Mouse (Mus musculus) megakaryocyte, embryonic 14.5 days (primary cell): ENCODE measurements at regions not wholly inside any gene's neighbourhood (a gene's known extent, or its start where the extent isn't known, plus 50 kb on each side); places are given as distances from the start of the nearest gene placed in this dataset.

Experiments used
- FLI1 ChIP-seq: IDR thresholded peaks from 2 replicates; pipeline ENCODE4 v1.6.1; 2012; ENCODE audit warnings: low read length, inconsistent platforms, mixed read lengths
- GATA1 ChIP-seq: IDR thresholded peaks from 3 replicates; pipeline ENCODE4 v1.6.1; 2012; ENCODE audit warnings: mixed read lengths, low read length, inconsistent platforms, borderline replicate concordance

DNA sequence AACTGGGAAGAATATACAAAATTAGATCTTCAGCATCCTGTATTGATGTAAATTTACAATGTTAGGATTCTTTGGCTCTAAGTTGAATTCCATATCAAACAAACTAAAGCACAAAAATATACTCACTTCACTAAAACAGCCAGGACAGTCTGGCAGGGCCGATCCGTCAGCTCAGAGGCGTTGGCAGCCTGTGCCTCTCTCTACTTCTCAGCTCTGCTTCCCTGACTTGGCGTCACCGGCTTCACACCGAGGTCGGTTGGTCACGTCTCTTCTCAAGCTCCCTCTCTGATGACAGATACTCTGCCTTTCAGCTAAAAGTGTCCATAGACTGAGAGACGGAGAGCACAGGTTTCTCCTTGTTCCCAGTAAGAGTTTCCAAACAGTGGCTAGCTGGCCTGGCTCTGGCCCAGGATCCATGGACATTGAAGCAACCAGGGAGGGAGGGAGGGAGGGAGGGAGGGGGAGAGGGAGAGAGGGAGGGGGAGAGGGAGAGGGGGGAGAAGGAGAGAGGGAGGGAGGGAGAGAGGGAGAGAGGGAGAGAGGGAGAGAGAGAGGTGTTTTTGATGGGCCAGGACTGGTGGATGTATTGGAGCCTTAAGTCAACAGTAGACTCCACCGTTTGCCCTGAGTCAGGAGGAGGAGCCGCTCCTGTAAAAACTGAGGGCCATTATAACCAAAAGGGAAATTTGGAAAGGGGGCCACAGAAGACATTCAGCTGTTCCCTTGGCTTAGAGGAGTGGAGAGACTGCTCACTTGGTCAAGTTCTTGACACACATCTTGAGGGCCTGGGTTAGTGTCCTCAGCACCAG, 92.8 kb downstream of the Gm11011 start:
- no peak for TF ChIP-seq GATA1
- no peak for TF ChIP-seq FLI1
